Mouse (Mus musculus) midbrain, postnatal 0 days (tissue): ENCODE measurements around the gene 2210016F16Rik. TPM values are rescaled to one million over a fixed set of nuclear protein-coding genes. Genes with fewer than 3 reads are reported as not detected.
"Not testable (repeated sequence)": the region's sequence is repeated elsewhere in the genome, so short reads cannot be mapped to it uniquely, and the experiment has no call there.

Source experiments
- ATAC-seq: fragments of 200-750 bp; cut with Nextera tagmentation; 2 replicates; pipeline ENCODE4 v1.8.0; 2017; ENCODE audit warnings: moderate number of reproducible peaks, mild to moderate bottlenecking, moderate TSS enrichment, moderate library complexity; ENCODE audit not compliant: low FRiP score
- DNase-seq: peaks from one replicate; pipeline ENCODE4 v3.0.0-alpha.2; 2015; ENCODE audit warnings: low spot score
- H3K27ac ChIP-seq: fragments of 300-500 bp; sonication (generic); 2 replicates; pipeline ENCODE4 v1.5.1; 2014; ENCODE audit warnings: low read depth, mild to moderate bottlenecking, low read length, mixed read lengths
- H3K27me3 ChIP-seq: fragments of 300-500 bp; sonication (generic); 2 replicates; pipeline ENCODE4 v1.6.1; 2014; ENCODE audit warnings: low read length, control low read depth, mixed read lengths; ENCODE audit not compliant: insufficient read depth
- H3K36me3 ChIP-seq: fragments of 300-500 bp; sonication (generic); 2 replicates; pipeline ENCODE4 v1.6.1; 2014; ENCODE audit warnings: low read length, control low read depth, mixed read lengths; ENCODE audit not compliant: insufficient read depth
- H3K4me1 ChIP-seq: fragments of 300-500 bp; sonication (generic); 2 replicates; pipeline ENCODE4 v1.6.1; 2014; ENCODE audit warnings: mild to moderate bottlenecking, control low read depth, antibody characterized with exemption, low read length, mixed read lengths; ENCODE audit not compliant: insufficient read depth
- H3K4me2 ChIP-seq: fragments of 300-500 bp; sonication (generic); 2 replicates; pipeline ENCODE4 v1.6.1; 2014; ENCODE audit warnings: low read depth, mild to moderate bottlenecking, low read length, mixed read lengths; ENCODE audit not compliant: poor library complexity, severe bottlenecking
- H3K4me3 ChIP-seq: fragments of 300-500 bp; sonication (generic); 2 replicates; pipeline ENCODE4 v1.5.1; 2014; ENCODE audit warnings: low read depth, mild to moderate bottlenecking, low read length, moderate library complexity
- H3K9ac ChIP-seq: fragments of 300-500 bp; sonication (generic); replicated peaks from 2 replicates; pipeline ENCODE4 v1.6.1; 2014; ENCODE audit warnings: mild to moderate bottlenecking, low read length, moderate library complexity, mixed read lengths; ENCODE audit not compliant: poor library complexity, severe bottlenecking
- H3K9me3 ChIP-seq: fragments of 300-500 bp; sonication (generic); 2 replicates; pipeline ENCODE4 v1.6.1; 2016; ENCODE audit warnings: low read length, control low read depth
- CTCF ChIP-seq: IDR thresholded peaks from 2 replicates; pipeline ENCODE4 v1.5.1; 2016; ENCODE audit warnings: antibody characterized with exemption, mild to moderate bottlenecking
- WGBS: fragments of 180-500 bp; shearing (Covaris S2); extraction: QIAGEN DNeasy Blood & Tissue Kit; methylation state at CpG from one replicate; pipeline ENCODE4 v1.1.7; 2014; 5-methylcytosine and 5-hydroxymethylcytosine counted together
- polyA plus RNA-seq: library from polyadenylated mRNA; unstranded; fragments of >200 nt; fragmentation: Nextera tagmentation; extraction: Ambion mirVana; gene quantifications from 2 replicates; pipeline ENCODE4 v1.2.1, GENCODE M21; 2015
- total RNA-seq: library from RNA; depleted of rRNA; stranded (reverse); fragments of >200 nt; gene quantifications from 2 replicates; pipeline ENCODE4 v1.2.3, GENCODE M21; 2014

The 2210016F16Rik gene
- total and polyA plus RNA-seq, 2 experiments from 2014 or later, result 16.5 to 20.3 TPM

DNA sequence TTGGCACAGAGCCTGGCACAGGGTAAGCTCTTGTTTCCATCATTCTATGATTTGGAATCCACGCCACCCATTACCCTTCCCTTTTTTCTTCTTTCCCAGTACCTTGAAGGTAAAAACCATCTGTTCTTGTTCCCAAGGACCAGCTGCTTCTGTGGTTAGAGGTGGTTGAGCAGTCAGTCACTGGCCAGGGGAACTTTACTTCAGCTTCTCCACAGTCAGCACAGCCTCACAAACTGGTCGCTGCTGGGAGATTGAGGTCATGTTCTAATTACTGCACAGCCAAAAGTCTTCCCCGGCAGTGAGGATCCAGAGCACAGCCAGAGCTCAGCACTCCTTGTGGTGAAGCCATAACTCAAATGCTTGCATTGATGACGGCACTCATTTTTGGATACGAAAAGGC is 30.8 kb upstream of the 2210016F16Rik start:
- ATAC-seq, result no peak
- no peak for TF ChIP-seq CTCF
- no peaks in the 10 kb centered on the region for H3K36me3 ChIP-seq
- H3K9me3 ChIP-seq, result no peaks in the 10 kb centered on the region
- no peak overlapping the region for H3K27ac ChIP-seq
- H3K4me3 ChIP-seq, result no peak overlapping the region
- WGBS, result 86% methylated on average over 5 of the region's 5 CpGs
- no peak overlapping the region for H3K4me2 ChIP-seq
- DNase-seq, result no peak
- no peak overlapping the region for H3K9ac ChIP-seq
- no peaks in the 10 kb centered on the region for H3K4me1 ChIP-seq
- H3K27me3 ChIP-seq, result no peaks in the 10 kb centered on the region

DNA sequence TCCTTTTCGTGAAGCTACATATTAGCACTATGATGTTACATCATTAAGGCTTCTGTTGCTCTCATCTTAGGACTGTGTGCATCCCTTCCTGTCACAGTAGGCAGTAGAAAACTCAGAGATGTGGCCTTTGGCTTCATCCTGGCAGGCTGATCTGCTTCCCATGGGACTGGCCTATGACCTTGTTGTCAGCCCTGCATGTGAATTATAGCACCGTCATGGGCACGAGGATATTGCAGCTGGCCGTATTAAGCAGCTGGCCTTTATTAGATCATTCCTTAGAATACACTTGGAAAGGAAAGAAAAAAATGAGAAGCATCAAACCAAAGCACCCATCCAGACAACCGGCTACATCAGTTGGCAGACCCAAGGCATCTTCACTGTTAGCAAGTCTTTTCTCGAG is 30.3 kb upstream of the 2210016F16Rik start:
- TF ChIP-seq CTCF, result no peak
- no peak overlapping the region for H3K4me3 ChIP-seq
- H3K9me3 ChIP-seq, result no peaks in the 10 kb centered on the region
- ATAC-seq (no peak), DNase-seq (no peak)
- no peak overlapping the region for H3K4me2 ChIP-seq
- 86% methylated on average over 6 of the region's 6 CpGs for WGBS
- no peaks in the 10 kb centered on the region for H3K4me1 ChIP-seq
- no peak overlapping the region for H3K27ac ChIP-seq
- H3K9ac ChIP-seq, result no peak overlapping the region
- no peaks in the 10 kb centered on the region for H3K27me3 ChIP-seq
- 0 out of 2 replicates have a peak, but pooled peaks cover under 1% of the 10 kb centered on the region for H3K36me3 ChIP-seq

DNA sequence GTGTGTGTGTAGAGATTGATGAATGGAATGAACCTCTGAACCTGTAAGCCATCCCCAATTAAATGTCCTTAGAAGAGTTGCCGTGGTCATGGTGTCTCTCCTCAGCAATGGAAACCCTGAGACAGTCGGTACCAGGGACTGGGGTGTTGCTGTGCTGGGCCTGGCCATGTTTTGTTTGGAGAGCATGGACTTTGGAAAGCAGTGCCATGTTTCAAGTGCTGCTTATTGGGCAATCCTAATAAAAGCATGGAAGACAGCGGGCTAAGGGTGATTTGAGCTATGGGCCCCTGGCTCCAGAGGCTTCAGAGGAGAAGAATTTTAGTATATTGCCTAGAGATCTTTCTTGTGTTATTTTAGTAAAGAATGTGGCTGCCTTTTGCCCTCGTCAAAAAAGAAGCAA is 26.0 kb upstream of the 2210016F16Rik start:
- Histone ChIP-seq H3K36me3 (0 out of 2 replicates have a peak, but pooled peaks cover 4% of the 10 kb centered on the region), H3K4me2 (no peak overlapping the region), H3K9me3 (no peaks in the 10 kb centered on the region), H3K4me1 (no peaks in the 10 kb centered on the region), H3K27ac (no peak overlapping the region), H3K4me3 (no peak overlapping the region), H3K9ac (no peak overlapping the region), H3K27me3 (no peaks in the 10 kb centered on the region)
- TF ChIP-seq CTCF, result no peak
- DNase-seq (no peak), ATAC-seq (no peak)
- 95% methylated on average over 4 of the region's 4 CpGs for WGBS

DNA sequence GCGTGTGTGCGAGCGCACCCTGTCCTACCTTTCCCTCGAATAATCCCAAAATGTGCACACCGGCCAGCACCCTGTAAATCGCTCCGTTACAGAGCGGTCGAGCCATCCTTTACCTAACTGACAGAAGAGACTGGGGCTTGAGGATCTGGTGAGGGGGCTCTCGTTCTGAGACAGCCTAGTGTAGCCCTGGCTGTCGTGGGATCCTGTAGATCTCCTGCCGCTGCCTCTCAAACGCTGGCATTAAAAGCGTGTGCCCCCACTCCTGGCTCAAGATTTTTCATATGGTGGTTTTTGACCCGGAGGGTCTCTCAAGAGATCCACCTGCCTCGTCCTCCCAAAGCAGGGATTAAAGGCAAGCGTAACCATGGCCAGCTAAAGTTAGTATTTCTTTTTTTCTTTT is 18.2 kb upstream of the 2210016F16Rik start, which contains the start of gene Hnrnpk:
TSS of gene Hnrnpk (minus strand) at position 101 of the 400 bp plus-strand sequence.
- peak within 1 kb of the TSS; percentile 100 for H3K9ac ChIP-seq
- WGBS, result 6% methylated on average over 16 of the region's 17 CpGs
- peak within 1 kb of the TSS; percentile 47 for H3K4me2 ChIP-seq
- peak within 1 kb of the TSS; percentile 97 for H3K4me3 ChIP-seq
- H3K27ac ChIP-seq, result peak within 1 kb of the TSS; percentile 97
- DNase-seq, ATAC-seq, H3K27me3 ChIP-seq, H3K36me3 ChIP-seq, H3K9me3 ChIP-seq, H3K4me1 ChIP-seq: not testable (repeated sequence)

DNA sequence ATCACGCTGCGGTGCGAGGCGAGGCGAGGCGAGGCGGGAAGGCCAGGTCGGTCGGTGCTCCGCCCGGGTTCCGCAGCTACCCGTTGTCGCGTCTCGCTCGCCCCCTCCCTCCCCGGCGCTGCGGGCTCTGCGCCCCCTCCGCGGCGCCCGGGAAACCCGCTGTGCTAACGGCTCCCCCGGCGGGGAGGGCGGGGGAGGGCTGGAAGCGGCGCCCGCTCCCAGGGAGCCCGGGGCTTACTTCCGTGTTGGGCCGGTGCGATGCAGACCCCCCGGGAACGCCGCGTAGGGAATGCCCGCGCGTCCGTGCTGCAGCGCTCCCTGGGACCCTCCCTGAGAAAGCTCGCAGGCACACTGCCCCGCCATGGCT is 17.7 kb upstream of the 2210016F16Rik start:
- peak overlapping the region; percentile 100 for H3K9ac ChIP-seq
- no peaks in the 10 kb centered on the region for H3K9me3 ChIP-seq
- peak; percentile 63; the same call in 1 of the 2 replicates for ATAC-seq
- WGBS, result 2% methylated on average over 10 of the region's 48 CpGs
- no peaks in the 10 kb centered on the region for H3K4me1 ChIP-seq
- peak overlapping the region; percentile 97 for H3K4me3 ChIP-seq
- H3K27ac ChIP-seq, result peak overlapping the region; percentile 97
- DNase-seq, result no peak
- peaks cover 6% of the 10 kb centered on the region for H3K36me3 ChIP-seq
- no peaks in the 10 kb centered on the region for H3K27me3 ChIP-seq
- no peak for TF ChIP-seq CTCF
- peak overlapping the region; percentile 47 for H3K4me2 ChIP-seq

DNA sequence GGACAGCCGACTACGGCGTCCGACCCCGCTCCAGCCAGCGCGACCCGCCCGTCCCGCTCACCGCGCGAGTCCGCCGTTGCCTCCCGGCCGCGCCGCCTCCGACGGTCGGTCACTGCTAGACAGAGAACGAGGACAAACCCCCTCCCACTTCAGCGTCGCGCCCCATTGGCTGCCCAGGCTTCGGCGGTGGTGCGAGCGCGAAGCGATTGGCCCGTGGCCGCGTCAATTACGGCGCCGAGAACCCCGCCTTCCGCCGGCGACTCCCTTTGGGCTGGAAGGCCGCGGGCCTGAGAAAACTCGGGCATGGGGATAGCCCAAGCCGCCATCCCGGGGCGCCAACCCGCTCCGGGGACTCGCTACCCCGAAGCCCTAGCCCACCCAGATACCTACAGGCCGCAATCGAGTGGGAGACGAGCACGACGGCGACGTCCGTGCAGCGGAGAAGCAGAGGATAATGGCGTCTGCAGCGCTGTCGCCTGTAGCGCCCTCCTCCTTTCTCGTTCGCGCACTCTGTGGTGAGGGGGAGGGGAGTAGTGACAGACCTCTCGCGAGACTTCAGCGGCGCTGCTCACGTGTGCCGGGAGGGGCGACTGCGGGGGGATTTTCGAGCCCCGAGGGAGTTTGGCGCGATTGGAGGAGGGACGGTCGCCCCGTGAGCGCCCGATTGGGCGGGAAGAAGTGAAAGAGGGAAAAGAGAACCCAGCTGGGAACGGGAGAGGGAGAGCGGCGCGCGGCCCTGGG is 17.1 kb upstream of the 2210016F16Rik start, which contains the start of gene Rmi1:
TSS of gene Rmi1 (plus strand) at position 246 of the 741 bp plus-strand sequence.
- Histone ChIP-seq H3K27me3 (no peaks in the 10 kb centered on the region), H3K4me3 (peak within 1 kb of the TSS; percentile 97), H3K4me1 (no peaks in the 10 kb centered on the region), H3K9ac (peak within 1 kb of the TSS; percentile 100), H3K36me3 (peaks cover 12% of the 10 kb centered on the region), H3K27ac (peak within 1 kb of the TSS; percentile 97), H3K9me3 (no peaks in the 10 kb centered on the region), H3K4me2 (peak within 1 kb of the TSS; percentile 78)
- peak; percentile 98 for DNase-seq
- TF ChIP-seq CTCF, result peak; percentile 62
- peak; percentile 96 for ATAC-seq
- WGBS, result under 1% methylated on average over 71 of the region's 91 CpGs
